Mouse (Mus musculus) embryonic fibroblast, embryonic 13.5 days (primary cell): ENCODE measurements around the gene Sbf2.

ENCODE experiments used
- CTCF ChIP-seq: IDR thresholded peaks from 2 replicates; pipeline ENCODE4 v1.5.1; 2011; ENCODE audit warnings: mild to moderate bottlenecking, control low read depth, low read length, moderate library complexity, borderline replicate concordance; ENCODE audit not compliant: insufficient read depth
- POLR2A ChIP-seq: IDR thresholded peaks from 2 replicates; pipeline ENCODE4 v1.6.1; 2011; ENCODE audit warnings: low read depth, mild to moderate bottlenecking, control low read depth, low read length, moderate library complexity

GRCm38 (mm10) chr7:110271814-110272213 is 342.9 kb downstream of the Sbf2 start:
- TF ChIP-seq CTCF (no peak), POLR2A (no peak)
